Mouse (Mus musculus): ENCODE data around the gene Skap1. TPM values are rescaled to one million over a fixed set of nuclear protein-coding genes. Genes with fewer than 3 reads are reported as not detected.

The Skap1 gene
- polyA plus RNA-seq, 1 experiment from 2014 or later, result 0.29 TPM

GRCm38 (mm10) chr11:96526137-96526621 lies 61.8 kb downstream of the Skap1 start:
- DNase-seq, result no peak
- H3K4me2 ChIP-seq, result no peak overlapping the region
- H3K9ac ChIP-seq, result no peak overlapping the region

DNA sequence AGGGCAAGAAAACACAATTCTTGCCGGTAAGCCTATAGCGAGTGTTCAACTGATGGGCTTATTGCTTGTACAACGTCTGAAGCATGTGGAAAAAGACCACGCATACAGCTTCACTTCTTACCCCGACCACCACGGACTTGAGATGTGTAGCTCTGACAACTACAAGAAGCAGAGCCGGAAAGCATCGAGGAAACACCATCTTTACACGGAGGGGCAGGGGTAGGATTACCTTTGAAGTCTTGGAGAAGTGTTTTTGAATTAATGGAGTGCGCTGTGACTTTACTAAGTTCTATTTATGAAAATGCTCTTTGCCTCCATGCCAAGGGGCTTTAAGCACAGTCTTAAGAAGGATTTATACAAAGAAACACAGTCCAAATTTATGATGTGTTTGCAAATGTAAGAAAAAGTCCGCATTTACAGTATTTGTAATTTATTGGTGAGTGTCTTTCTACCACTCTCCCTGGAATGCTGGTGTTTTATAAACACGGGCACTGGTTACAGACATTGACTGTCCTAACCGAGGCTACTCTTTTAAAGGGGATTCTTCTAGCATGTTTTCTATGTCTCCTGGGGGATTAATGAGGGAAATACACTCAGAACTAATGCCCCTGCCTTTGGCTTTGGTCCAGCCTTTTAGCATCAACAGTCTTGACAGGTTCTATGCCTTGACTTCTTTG lies 67.5 kb downstream of the Skap1 start:
- Histone ChIP-seq H3K9me3 (replicated peaks) (no peaks in the 10 kb centered on the region), H3K4me3 (replicated peaks) (no peak overlapping the region), H3K4me2 (no peak overlapping the region), H3K27me3 (no peaks in the 10 kb centered on the region; the same call in 1 of the 2 replicates), H3K27ac (no peak overlapping the region), H3K9ac (no peak overlapping the region), H3K36me3 (no peaks in the 10 kb centered on the region), H3K4me1 (replicated peaks) (no peaks in the 10 kb centered on the region)
- ATAC-seq (ENCODE audit: low read depth) (no peak), DNase-seq (no peak)
- 65% methylated on average over 13 of the region's 13 CpGs for WGBS (ENCODE audit: insufficient replicate concordance)

More at GRCm38 (mm10) chr11:96526137-96526621, 61.8 kb downstream of the Skap1 start:
- no peak overlapping the region for H3K27ac ChIP-seq
- H3K9me3 ChIP-seq (replicated peaks), result no peaks in the 10 kb centered on the region
- ATAC-seq (ENCODE audit: low read depth), result no peak
- 79% methylated on average over 16 of the region's 16 CpGs for WGBS (ENCODE audit: insufficient replicate concordance)
- H3K4me3 ChIP-seq (replicated peaks), result no peak overlapping the region
- H3K36me3 ChIP-seq, result no peaks in the 10 kb centered on the region
- H3K4me1 ChIP-seq (replicated peaks), result no peaks in the 10 kb centered on the region
- no peaks in the 10 kb centered on the region for H3K27me3 ChIP-seq

DNA sequence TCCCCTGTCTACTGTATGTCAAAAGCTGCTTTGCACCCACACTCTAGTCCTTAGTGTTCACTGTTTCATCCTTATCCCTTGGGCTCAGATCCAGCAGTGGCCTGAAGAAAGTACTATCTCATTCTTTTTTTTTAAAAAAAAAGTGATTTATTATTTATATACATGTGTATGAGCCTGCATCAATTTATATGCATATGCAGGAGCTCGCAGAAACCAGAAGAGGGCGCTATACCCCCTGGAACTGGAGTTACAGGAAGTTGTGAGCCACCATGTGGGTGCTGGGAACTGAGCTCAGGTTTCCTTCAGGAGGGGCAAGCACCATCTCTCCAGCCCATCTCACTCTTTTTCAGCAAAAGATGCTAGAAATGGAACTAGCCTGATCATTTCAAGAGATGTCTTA lies 70.1 kb downstream of the Skap1 start:
- no peak overlapping the region for H3K4me2 ChIP-seq
- H3K4me3 ChIP-seq (replicated peaks), result no peak overlapping the region
- no peak for DNase-seq
- H3K27me3 ChIP-seq, result no peaks in the 10 kb centered on the region; the same call in 1 of the 2 replicates
- H3K9ac ChIP-seq, result no peak overlapping the region
- no peak overlapping the region for H3K27ac ChIP-seq
- no peaks in the 10 kb centered on the region for H3K9me3 ChIP-seq (replicated peaks)
- no peak for ATAC-seq (ENCODE audit: low read depth)
- WGBS (ENCODE audit: insufficient replicate concordance), result 57% methylated on average over 2 of the region's 2 CpGs
- no peaks in the 10 kb centered on the region for H3K36me3 ChIP-seq
- no peaks in the 10 kb centered on the region for H3K4me1 ChIP-seq (replicated peaks)

GRCm38 (mm10) chr11:96536146-96536545 lies 71.8 kb downstream of the Skap1 start:
- H3K9me3 ChIP-seq (replicated peaks), result no peaks in the 10 kb centered on the region
- H3K4me1 ChIP-seq (replicated peaks), result no peaks in the 10 kb centered on the region
- H3K9ac ChIP-seq, result no peak overlapping the region
- ATAC-seq (ENCODE audit: low read depth), result no peak
- H3K4me3 ChIP-seq (replicated peaks), result no peak overlapping the region
- WGBS (ENCODE audit: insufficient replicate concordance), result 20% methylated on average over 5 of the region's 5 CpGs
- no peak overlapping the region for H3K4me2 ChIP-seq
- H3K36me3 ChIP-seq, result no peaks in the 10 kb centered on the region
- H3K27me3 ChIP-seq, result no peaks in the 10 kb centered on the region; the same call in 1 of the 2 replicates
- H3K27ac ChIP-seq, result no peak overlapping the region
- DNase-seq, result no peak

- ATAC-seq (ENCODE audit: low read depth), result no peak
- WGBS (ENCODE audit: insufficient replicate concordance), result 54% methylated on average over 7 of the region's 7 CpGs
- H3K9ac ChIP-seq, result no peak overlapping the region
These were observed 77.6 kb downstream of the Skap1 start for GRCm38 (mm10) chr11:96542003-96542402.

DNA sequence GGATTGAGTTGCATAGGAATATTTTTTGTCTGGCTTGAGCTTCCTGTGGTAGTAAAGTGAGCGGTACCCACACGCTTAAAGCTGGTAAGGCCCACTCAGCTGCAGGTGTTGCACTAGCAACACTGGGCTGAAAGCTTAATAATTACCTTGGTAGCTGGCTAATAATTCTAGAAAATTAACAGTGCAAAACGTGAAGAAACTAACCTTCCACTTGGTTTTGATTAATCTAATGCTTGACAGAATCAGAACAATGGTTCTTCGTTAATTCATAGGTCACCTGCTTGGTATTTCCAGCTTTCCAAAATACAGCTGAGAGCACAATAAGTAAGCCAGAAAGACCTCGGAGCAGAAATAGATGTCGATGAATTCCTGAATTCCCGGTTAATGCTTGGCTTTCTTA lies 78.2 kb downstream of the Skap1 start:
- Histone ChIP-seq H3K36me3 (no peaks in the 10 kb centered on the region), H3K4me1 (replicated peaks) (no peaks in the 10 kb centered on the region), H3K4me2 (no peak overlapping the region), H3K27ac (no peak overlapping the region), H3K4me3 (replicated peaks) (no peak overlapping the region), H3K9me3 (replicated peaks) (no peaks in the 10 kb centered on the region), H3K27me3 (peaks cover 3% of the 10 kb centered on the region; the same call in 1 of the 2 replicates), H3K9ac (no peak overlapping the region)
- DNase-seq (no peak), ATAC-seq (ENCODE audit: low read depth) (no peak)
- WGBS (ENCODE audit: insufficient replicate concordance), result 67% methylated on average over 7 of the region's 7 CpGs

More at GRCm38 (mm10) chr11:96542003-96542402, 77.6 kb downstream of the Skap1 start:
- no peaks in the 10 kb centered on the region for H3K9me3 ChIP-seq (replicated peaks)
- no peaks in the 10 kb centered on the region for H3K36me3 ChIP-seq
- H3K4me1 ChIP-seq (replicated peaks), result no peaks in the 10 kb centered on the region
- H3K27ac ChIP-seq, result no peak overlapping the region
- H3K27me3 ChIP-seq, result peaks cover 3% of the 10 kb centered on the region; the same call in 1 of the 2 replicates
- no peak for DNase-seq
- no peak overlapping the region for H3K4me3 ChIP-seq (replicated peaks)
- no peak overlapping the region for H3K4me2 ChIP-seq

DNA sequence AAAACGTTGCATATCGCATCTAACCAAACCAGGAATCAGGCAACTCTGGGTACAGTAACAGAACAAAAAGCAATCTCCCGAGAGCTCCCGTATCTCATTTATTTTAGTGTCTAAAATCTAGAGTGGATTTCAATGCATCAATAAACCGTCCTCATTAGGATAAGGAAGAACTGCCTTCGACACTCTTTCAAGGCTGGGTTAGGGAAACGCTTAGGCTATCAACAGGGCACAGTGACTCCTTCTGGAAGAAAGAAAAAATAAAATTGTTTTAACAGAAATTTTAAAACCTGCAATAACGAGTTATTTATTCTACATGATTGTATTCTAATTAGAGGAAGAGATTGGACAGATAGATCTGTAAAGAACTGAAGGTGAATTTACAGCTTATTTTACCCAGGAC lies 82.0 kb downstream of the Skap1 start:
- H3K4me1 ChIP-seq (replicated peaks), result no peaks in the 10 kb centered on the region
- ATAC-seq (ENCODE audit: low read depth), result no peak
- H3K9ac ChIP-seq, result no peak overlapping the region
- no peak overlapping the region for H3K4me2 ChIP-seq
- DNase-seq, result no peak
- 51% methylated on average over 8 of the region's 8 CpGs for WGBS (ENCODE audit: insufficient replicate concordance)
- peaks cover 6% of the 10 kb centered on the region; the same call in 1 of the 2 replicates for H3K27me3 ChIP-seq
- no peaks in the 10 kb centered on the region for H3K9me3 ChIP-seq (replicated peaks)
- no peak overlapping the region for H3K27ac ChIP-seq
- H3K36me3 ChIP-seq, result no peaks in the 10 kb centered on the region
- no peak overlapping the region for H3K4me3 ChIP-seq (replicated peaks)

DNA sequence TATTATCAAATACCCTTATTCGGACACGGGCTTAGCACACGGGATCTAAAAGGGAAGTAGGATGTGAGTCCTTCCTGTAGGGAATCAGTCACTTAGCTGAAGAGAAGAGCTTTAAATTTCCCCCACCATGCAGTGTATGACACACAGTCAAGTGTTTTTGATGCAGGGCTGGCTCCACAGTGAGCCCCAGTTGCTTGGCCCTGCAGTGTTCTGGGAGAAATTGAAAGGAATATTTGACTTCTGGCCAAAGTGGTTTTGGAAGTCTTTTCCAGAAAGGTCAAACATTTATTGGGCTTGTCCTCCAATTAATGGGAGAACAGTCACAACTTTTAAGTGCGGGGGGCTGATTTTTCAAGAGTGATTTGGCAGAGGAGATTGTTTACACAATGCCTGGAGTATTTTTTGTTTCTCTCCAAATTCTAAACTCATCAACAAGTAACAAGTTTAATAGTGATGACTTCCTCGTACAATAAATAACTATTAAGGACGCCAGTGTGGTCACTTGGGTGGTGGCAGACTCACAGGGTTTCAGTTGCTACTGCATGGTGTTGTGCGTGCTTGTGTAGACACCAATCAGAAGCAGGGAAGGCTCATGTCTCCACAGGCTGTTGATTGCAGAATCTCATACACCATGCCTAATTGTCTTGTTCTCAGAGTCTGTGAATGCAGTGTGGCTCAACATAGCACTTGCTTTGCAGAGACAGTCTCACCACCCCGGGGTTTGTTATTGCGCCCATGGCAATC lies 86.7 kb downstream of the Skap1 start:
- Histone ChIP-seq H3K4me3 (replicated peaks) (no peak overlapping the region), H3K4me1 (replicated peaks) (no peaks in the 10 kb centered on the region), H3K36me3 (no peaks in the 10 kb centered on the region), H3K27ac (no peak overlapping the region), H3K9me3 (replicated peaks) (no peaks in the 10 kb centered on the region), H3K4me2 (no peak overlapping the region), H3K27me3 (peaks cover 7% of the 10 kb centered on the region), H3K9ac (no peak overlapping the region)
- no peak for DNase-seq
- ATAC-seq (ENCODE audit: low read depth), result no peak
- WGBS (ENCODE audit: insufficient replicate concordance), result 55% methylated on average over 9 of the region's 9 CpGs

DNA sequence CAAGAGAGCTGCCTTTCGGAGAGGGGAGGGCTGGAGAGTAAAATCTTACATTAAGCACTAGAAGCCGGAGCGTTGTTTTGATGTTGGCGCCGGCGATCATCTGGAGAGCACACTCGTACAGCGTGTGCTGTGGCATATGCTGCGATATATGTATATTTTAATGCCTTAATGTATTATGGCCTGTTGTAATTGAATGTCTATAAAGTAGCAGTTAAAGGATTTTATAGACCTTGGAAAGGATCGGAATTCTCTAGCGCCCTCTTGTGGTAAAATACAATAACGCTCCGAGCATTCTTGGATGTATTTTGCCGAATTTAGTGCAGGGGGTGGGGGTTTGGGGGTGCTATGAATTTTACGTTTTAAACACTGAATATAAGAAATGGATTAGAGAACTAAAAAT lies 88.7 kb downstream of the Skap1 start:
- Histone ChIP-seq H3K27me3 (peaks cover 4% of the 10 kb centered on the region; the same call in 1 of the 2 replicates), H3K27ac (no peak overlapping the region), H3K4me3 (replicated peaks) (no peak overlapping the region), H3K9me3 (replicated peaks) (no peaks in the 10 kb centered on the region), H3K4me2 (no peak overlapping the region), H3K4me1 (replicated peaks) (no peaks in the 10 kb centered on the region), H3K9ac (no peak overlapping the region), H3K36me3 (no peaks in the 10 kb centered on the region)
- DNase-seq (no peak), ATAC-seq (ENCODE audit: low read depth) (no peak)
- WGBS (ENCODE audit: insufficient replicate concordance), result 18% methylated on average over 15 of the region's 15 CpGs

GRCm38 (mm10) chr11:96560229-96560628 lies 95.8 kb downstream of the Skap1 start:
- no peak overlapping the region for H3K9ac ChIP-seq
- H3K4me2 ChIP-seq, result no peak overlapping the region
- no peaks in the 10 kb centered on the region for H3K4me1 ChIP-seq (replicated peaks)
- H3K27ac ChIP-seq, result no peak overlapping the region
- H3K27me3 ChIP-seq, result no peaks in the 10 kb centered on the region
- ATAC-seq (ENCODE audit: low read depth) (no peak), DNase-seq (no peak)
- H3K36me3 ChIP-seq, result no peaks in the 10 kb centered on the region
- no peaks in the 10 kb centered on the region for H3K9me3 ChIP-seq (replicated peaks)
- H3K4me3 ChIP-seq (replicated peaks), result no peak overlapping the region
- 57% methylated on average over 5 of the region's 5 CpGs for WGBS (ENCODE audit: insufficient replicate concordance)

GRCm38 (mm10) chr11:96564088-96564487 lies 99.7 kb downstream of the Skap1 start:
- Histone ChIP-seq H3K27me3 (no peaks in the 10 kb centered on the region), H3K27ac (no peak overlapping the region), H3K4me2 (no peak overlapping the region), H3K9me3 (replicated peaks) (no peaks in the 10 kb centered on the region), H3K36me3 (no peaks in the 10 kb centered on the region), H3K4me3 (replicated peaks) (no peak overlapping the region), H3K9ac (no peak overlapping the region), H3K4me1 (replicated peaks) (no peaks in the 10 kb centered on the region)
- ATAC-seq (ENCODE audit: low read depth) (no peak), DNase-seq (no peak)
- WGBS (ENCODE audit: insufficient replicate concordance), result 51% methylated on average over 1 of the region's 1 CpGs

Measured in liver, embryonic 13.5 days (tissue).